Mouse (Mus musculus) left cerebral cortex, adult 6 months (tissue): ENCODE measurements around the gene Ccdc83. TPM values are rescaled to one million over a fixed set of nuclear protein-coding genes. Genes with fewer than 3 reads are reported as not detected.

ENCODE experiments used
- long read RNA-seq, 2 experiments: library from polyadenylated mRNA; unstranded; transcript quantifications; one replicate each; pipeline ENCODE4 v2.0.0; 2019 to 2020
- polyA plus RNA-seq: library from polyadenylated mRNA; unstranded; fragments of <200 nt; fragmentation: Nextera tagmentation; gene quantifications from 2 replicates; pipeline ENCODE4 v1.2.3, GENCODE M21; 2021

Ccdc83 gene
- polyA plus RNA-seq = not detected in 2 replicates
- long read RNA-seq, experiment 1 = 0 reads
- long read RNA-seq, experiment 2 = 0 reads

DNA sequence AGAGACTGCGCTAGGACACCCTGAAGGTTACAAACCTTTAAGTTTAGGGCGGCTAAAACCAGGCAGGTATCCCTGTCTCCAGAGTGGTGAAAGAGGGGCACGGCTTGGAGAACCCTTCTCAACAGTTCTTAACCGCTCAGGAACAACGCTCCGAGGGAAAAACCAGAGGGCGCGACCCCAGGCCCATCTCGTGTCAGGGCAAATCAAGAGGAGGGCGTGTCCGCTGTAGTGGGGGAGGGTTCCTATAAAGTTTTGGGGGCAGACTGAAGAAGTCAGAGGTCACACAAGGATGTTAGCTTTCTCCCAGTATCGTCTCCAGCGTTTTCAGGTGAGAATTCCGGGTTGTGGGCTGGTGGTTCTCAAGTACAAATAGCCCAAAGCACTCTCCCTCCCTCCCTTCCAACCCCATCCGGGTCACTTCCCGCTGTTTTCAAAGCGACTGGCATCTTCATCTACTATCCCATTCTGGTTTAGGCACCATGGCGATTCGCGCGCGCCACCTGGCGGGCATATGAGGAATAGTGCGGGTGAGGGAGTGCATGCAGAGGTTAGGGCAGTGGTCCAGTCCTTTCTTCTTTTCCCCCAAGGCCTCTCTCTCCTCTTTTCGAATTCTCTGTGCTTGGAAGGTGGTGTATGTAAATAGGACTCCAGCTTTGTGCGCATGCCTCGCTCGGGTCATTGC, at the start of gene Ccdc83:
Gene Ccdc83, minus strand, starts transcription at position 489 of the 682 bp plus-strand sequence.

DNA sequence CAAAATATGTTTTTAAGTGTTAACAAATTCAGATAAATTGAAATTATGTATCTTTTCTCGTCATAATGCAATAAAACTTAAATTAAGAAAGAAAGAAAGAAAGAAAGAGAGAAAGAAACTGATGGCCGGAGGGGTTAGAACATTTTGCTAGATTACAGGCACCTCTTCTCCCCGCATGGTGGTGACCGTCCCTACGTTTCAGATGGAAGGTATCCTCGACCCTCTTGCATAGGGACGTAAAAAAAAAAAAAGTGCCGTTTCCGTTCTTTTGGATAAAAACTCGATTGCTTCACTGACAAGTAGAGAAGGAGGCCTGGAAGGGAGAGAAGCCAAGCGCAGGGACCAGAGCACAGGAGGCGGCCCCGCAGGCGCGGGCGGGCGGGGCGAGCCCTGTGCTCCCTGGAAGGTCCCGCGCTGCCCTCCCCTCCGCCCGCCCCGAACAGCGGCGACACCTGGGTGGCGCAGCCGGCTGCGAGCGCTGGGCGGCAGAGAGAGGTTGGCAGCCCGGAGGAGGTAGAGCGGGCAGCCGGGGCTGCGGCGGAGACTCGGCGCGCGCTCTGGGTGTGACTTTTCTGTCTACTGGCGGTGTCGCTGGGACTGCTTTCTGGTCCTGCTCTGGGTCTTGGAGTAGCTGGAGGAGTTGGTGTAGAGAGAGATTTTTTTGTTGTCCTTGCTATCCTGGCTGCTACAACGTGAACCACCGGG, 36.5 kb upstream of the Ccdc83 start, which contains the start of gene Sytl2:
Gene Sytl2, plus strand, starts transcription at position 311 of the 705 bp plus-strand sequence.

Other genes starting within 250 kb of the Ccdc83 start
- gene Picalm, start 135.6 kb downstream of the Ccdc83 start, polyA plus RNA-seq = 13.9 and 19.2 TPM in 2 replicates
- 31.6 and 36.8 TPM in 2 replicates for gene Sytl2, start 36.5 kb upstream of the Ccdc83 start, polyA plus RNA-seq
- gene Ccdc89, start 160.8 kb upstream of the Ccdc83 start, polyA plus RNA-seq = 0.31 and 0.79 TPM in 2 replicates
- gene Crebzf, start 177.0 kb upstream of the Ccdc83 start, polyA plus RNA-seq = 8.3 and 10.0 TPM in 2 replicates
- 69.5 and 82.8 TPM in 2 replicates for gene Tmem126a, start 191.5 kb upstream of the Ccdc83 start, polyA plus RNA-seq
- 29.9 and 34.5 TPM in 2 replicates for gene Tmem126b, start 210.2 kb upstream of the Ccdc83 start, polyA plus RNA-seq
- 85.1 and 88.6 TPM in 2 replicates for gene Dlg2, start 210.9 kb upstream of the Ccdc83 start, polyA plus RNA-seq